Mouse (Mus musculus): Measurements from ENCODE around the gene 1700034J05Rik. TPM values are rescaled to one million over a fixed set of nuclear protein-coding genes. Genes with fewer than 3 reads are reported as not detected.

Gene 1700034J05Rik
- polyA plus RNA-seq, 1 experiment from 2014 or later, result 0.15 TPM

DNA sequence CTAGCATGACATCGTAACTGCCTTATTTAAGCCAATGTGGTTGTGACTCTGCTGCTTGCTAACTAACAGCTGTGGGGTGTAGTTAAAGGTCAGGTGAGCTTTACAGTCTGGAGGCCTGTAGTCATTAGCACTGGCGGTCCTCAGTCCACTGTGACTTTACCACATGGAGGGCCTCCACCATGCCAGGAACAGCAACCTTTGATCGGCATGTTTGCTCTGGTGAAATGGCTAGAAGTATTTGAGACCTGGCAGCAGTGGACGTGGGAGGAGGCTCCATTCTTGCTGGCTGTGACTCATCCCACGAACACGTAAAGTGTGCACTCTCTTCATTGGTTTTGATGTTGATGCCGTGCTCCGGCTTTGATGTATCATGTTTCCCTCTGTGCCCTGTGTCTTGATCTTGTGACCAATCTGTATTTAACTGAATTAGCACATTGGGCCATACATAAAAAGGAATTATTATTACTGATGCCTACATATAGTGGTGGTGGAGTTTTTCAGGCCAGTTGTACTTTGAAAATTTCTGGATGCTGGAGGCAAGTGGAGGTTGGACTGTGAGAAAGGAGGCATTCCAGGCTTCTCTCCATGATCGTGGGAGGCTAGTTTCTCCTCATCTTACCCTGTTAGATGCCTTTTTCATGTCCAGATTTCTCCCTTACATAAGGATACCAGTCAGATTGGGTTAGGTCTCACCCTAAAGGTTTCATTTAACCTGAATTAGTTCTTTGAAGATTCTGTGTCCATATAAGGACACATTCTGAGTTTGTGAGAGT, 5.9 kb upstream of the 1700034J05Rik start:
- no peaks in the 10 kb centered on the region for H3K4me1 ChIP-seq (ENCODE audit: control insufficient read depth, insufficient read depth, low read length)
- H3K4me2 ChIP-seq (ENCODE audit: low read depth), result no peak overlapping the region
- DNase-seq (ENCODE audit: low spot score), result no peak
- H3K4me3 ChIP-seq (ENCODE audit: low read depth, low read length), result no peak overlapping the region
- H3K9ac ChIP-seq (ENCODE audit: low read length), result no peak overlapping the region
- ATAC-seq (ENCODE audit: insufficient read depth, low FRiP score, low TSS enrichment), result no peak
- no peak overlapping the region for H3K27ac ChIP-seq (ENCODE audit: low read depth, low read length)
- no peaks in the 10 kb centered on the region for H3K9me3 ChIP-seq (ENCODE audit: control insufficient read depth, low read length)
- no peaks in the 10 kb centered on the region for H3K27me3 ChIP-seq (ENCODE audit: control insufficient read depth, insufficient read depth, low read length)
- H3K36me3 ChIP-seq (ENCODE audit: control insufficient read depth, insufficient read depth, low read length), result no peaks in the 10 kb centered on the region
- WGBS, result 81% methylated on average over 9 of the region's 9 CpGs

GRCm38 (mm10) chr6:146958694-146959093, 4.5 kb upstream of the 1700034J05Rik start:
- no peak overlapping the region for H3K9ac ChIP-seq (ENCODE audit: low read length)
- H3K9me3 ChIP-seq (ENCODE audit: control insufficient read depth, low read length), result no peaks in the 10 kb centered on the region
- no peaks in the 10 kb centered on the region for H3K4me1 ChIP-seq (ENCODE audit: control insufficient read depth, insufficient read depth, low read length)
- no peaks in the 10 kb centered on the region for H3K27me3 ChIP-seq (ENCODE audit: control insufficient read depth, insufficient read depth, low read length)
- 92% methylated on average over 1 of the region's 1 CpGs for WGBS
- H3K4me2 ChIP-seq (ENCODE audit: low read depth), result no peak overlapping the region
- ATAC-seq (ENCODE audit: insufficient read depth, low FRiP score, low TSS enrichment), result no peak
- no peaks in the 10 kb centered on the region for H3K36me3 ChIP-seq (ENCODE audit: control insufficient read depth, insufficient read depth, low read length)
- no peak for DNase-seq (ENCODE audit: low spot score)
- H3K27ac ChIP-seq (ENCODE audit: low read depth, low read length), result no peak overlapping the region
- H3K4me3 ChIP-seq (ENCODE audit: low read depth, low read length), result no peak overlapping the region

- no peak overlapping the region for H3K9ac ChIP-seq (ENCODE audit: low read length)
Observed at GRCm38 (mm10) chr6:146956961-146957360, 2.7 kb upstream of the 1700034J05Rik start.

DNA sequence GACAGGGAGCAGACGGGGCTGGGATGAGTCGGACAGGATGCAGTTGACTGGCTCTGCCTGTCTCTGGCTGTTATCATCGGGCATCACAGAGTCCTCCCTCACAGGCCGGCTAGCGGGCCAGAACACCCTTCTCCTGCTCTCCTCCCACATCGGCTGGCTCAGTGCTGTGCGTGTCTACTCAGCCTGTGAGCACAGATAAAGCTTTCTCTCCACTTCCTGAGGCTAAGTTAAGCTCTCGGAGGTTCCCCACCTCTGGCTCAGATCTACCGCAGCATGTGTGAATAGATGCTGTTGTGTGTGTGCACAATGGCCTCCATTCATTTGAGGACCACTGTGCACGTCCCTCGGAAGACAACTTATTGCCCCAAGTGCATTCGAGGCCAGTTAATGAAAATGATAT, 1.7 kb upstream of the 1700034J05Rik start:
- WGBS, result 49% methylated on average over 12 of the region's 12 CpGs
- Histone ChIP-seq H3K4me2 (ENCODE audit: low read depth) (no peak overlapping the region), H3K4me3 (ENCODE audit: low read depth, low read length) (no peak overlapping the region), H3K36me3 (ENCODE audit: control insufficient read depth, insufficient read depth, low read length) (no peaks in the 10 kb centered on the region), H3K27me3 (ENCODE audit: control insufficient read depth, insufficient read depth, low read length) (no peaks in the 10 kb centered on the region), H3K9ac (ENCODE audit: low read length) (no peak overlapping the region), H3K9me3 (ENCODE audit: control insufficient read depth, low read length) (no peaks in the 10 kb centered on the region), H3K27ac (ENCODE audit: low read depth, low read length) (no peak overlapping the region), H3K4me1 (ENCODE audit: control insufficient read depth, insufficient read depth, low read length) (no peaks in the 10 kb centered on the region)
- ATAC-seq (ENCODE audit: insufficient read depth, low FRiP score, low TSS enrichment), result no peak
- no peak for DNase-seq (ENCODE audit: low spot score)

More at GRCm38 (mm10) chr6:146956961-146957360, 2.7 kb upstream of the 1700034J05Rik start:
- DNase-seq (ENCODE audit: low spot score) (no peak), ATAC-seq (ENCODE audit: insufficient read depth, low FRiP score, low TSS enrichment) (no peak)
- H3K4me1 ChIP-seq (ENCODE audit: control insufficient read depth, insufficient read depth, low read length), result no peaks in the 10 kb centered on the region
- WGBS, result 97% methylated on average over 1 of the region's 1 CpGs
- no peak overlapping the region for H3K4me2 ChIP-seq (ENCODE audit: low read depth)
- H3K4me3 ChIP-seq (ENCODE audit: low read depth, low read length), result no peak overlapping the region
- H3K27ac ChIP-seq (ENCODE audit: low read depth, low read length), result no peak overlapping the region
- H3K36me3 ChIP-seq (ENCODE audit: control insufficient read depth, insufficient read depth, low read length), result no peaks in the 10 kb centered on the region
- H3K27me3 ChIP-seq (ENCODE audit: control insufficient read depth, insufficient read depth, low read length), result no peaks in the 10 kb centered on the region
- no peaks in the 10 kb centered on the region for H3K9me3 ChIP-seq (ENCODE audit: control insufficient read depth, low read length)

DNA sequence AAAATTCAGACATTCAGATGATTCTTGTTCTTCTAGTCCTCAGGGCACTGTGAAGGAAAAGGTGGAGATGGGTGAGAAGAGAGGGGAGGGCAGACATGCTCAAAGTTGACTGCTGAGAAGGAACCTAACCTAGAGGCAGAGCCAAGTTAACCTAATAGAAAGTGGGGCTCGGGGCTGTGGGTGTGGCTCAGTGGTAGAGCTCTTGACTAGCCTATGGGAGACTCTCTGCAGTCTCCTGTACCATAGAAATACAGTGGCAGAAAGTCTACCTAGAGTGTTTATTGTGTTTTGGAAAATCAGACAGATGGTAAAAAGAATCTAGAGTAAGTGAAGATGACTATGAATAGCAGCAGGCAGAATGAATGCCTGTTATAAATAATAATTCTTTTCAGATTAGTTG, 1.3 kb upstream of the 1700034J05Rik start:
- Histone ChIP-seq H3K4me3 (ENCODE audit: low read depth, low read length) (no peak overlapping the region), H3K4me2 (ENCODE audit: low read depth) (no peak overlapping the region), H3K36me3 (ENCODE audit: control insufficient read depth, insufficient read depth, low read length) (no peaks in the 10 kb centered on the region), H3K4me1 (ENCODE audit: control insufficient read depth, insufficient read depth, low read length) (no peaks in the 10 kb centered on the region), H3K27me3 (ENCODE audit: control insufficient read depth, insufficient read depth, low read length) (no peaks in the 10 kb centered on the region), H3K9me3 (ENCODE audit: control insufficient read depth, low read length) (no peaks in the 10 kb centered on the region), H3K9ac (ENCODE audit: low read length) (no peak overlapping the region), H3K27ac (ENCODE audit: low read depth, low read length) (no peak overlapping the region)
- WGBS, result 71% methylated on average over 1 of the region's 1 CpGs
- DNase-seq (ENCODE audit: low spot score) (no peak), ATAC-seq (ENCODE audit: insufficient read depth, low FRiP score, low TSS enrichment) (no peak)

DNA sequence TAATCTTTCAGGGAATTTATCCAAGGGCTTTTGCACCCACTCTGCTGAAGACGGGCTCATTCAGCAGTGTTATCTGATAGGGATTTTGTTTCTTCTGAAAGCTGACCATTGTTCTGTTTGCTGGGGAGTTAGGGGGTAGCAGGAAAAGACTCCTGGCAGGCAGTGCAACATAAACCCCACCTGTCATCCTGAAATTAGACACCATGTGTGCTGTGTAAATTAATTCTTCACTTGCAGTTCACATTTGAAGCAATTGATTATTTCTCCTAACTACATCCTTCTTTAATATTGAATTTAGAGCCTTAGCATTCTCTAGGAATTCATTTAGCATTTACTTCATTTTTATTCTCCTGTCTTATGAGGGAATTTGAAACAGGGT, 3.8 kb downstream of the 1700034J05Rik start:
- no peak overlapping the region for H3K27ac ChIP-seq (ENCODE audit: low read depth, low read length)
- H3K36me3 ChIP-seq (ENCODE audit: control insufficient read depth, insufficient read depth, low read length), result no peaks in the 10 kb centered on the region
- H3K9ac ChIP-seq (ENCODE audit: low read length), result no peak overlapping the region
- H3K4me3 ChIP-seq (ENCODE audit: low read depth, low read length), result no peak overlapping the region
- no peak for ATAC-seq (ENCODE audit: insufficient read depth, low FRiP score, low TSS enrichment)
- WGBS, result 34% methylated on average over 1 of the region's 1 CpGs
- no peaks in the 10 kb centered on the region for H3K27me3 ChIP-seq (ENCODE audit: control insufficient read depth, insufficient read depth, low read length)
- H3K9me3 ChIP-seq (ENCODE audit: control insufficient read depth, low read length), result no peaks in the 10 kb centered on the region
- DNase-seq (ENCODE audit: low spot score), result no peak
- H3K4me2 ChIP-seq (ENCODE audit: low read depth), result no peak overlapping the region
- H3K4me1 ChIP-seq (ENCODE audit: control insufficient read depth, insufficient read depth, low read length), result no peaks in the 10 kb centered on the region

DNA sequence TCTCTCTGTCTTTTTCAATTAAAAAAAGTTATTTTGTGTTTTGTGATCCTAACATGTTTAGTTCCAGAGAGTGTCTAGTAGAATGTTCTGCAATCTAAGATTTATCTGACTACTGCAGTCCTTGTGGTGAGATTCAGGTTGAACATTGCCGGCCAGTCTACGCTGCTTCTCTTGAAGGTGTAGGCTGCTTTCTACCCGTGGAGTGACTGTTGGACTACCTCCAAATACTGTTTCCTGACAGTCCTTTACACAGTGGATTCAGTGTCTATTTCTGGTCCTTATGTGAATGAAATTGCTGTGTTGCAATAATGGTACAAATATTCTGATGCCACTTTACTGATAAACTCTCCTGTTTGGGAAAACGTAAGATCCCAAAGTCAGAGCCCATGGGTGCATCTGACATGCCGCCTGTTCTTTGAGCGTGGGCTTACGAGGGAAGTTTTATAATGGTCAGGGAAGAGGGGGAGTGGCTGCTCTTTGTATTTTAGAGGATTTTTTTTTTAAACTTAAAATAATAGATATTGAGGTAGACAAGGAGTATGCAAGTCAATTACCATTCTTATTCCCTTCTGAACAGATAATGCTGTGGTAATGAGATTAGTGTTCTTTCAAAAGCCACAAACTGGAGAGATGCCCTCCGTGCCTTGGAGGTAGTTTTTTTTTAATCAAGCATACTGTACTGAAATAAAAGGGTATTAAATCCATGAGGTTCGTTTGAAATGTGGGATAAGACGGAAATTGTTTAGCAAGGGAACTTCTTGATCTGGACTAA, 4.4 kb downstream of the 1700034J05Rik start:
- no peak overlapping the region for H3K9ac ChIP-seq (ENCODE audit: low read length)
- ATAC-seq (ENCODE audit: insufficient read depth, low FRiP score, low TSS enrichment) (no peak), DNase-seq (ENCODE audit: low spot score) (no peak)
- H3K4me3 ChIP-seq (ENCODE audit: low read depth, low read length), result no peak overlapping the region
- WGBS, result 82% methylated on average over 10 of the region's 10 CpGs
- H3K36me3 ChIP-seq (ENCODE audit: control insufficient read depth, insufficient read depth, low read length), result no peaks in the 10 kb centered on the region
- no peaks in the 10 kb centered on the region for H3K9me3 ChIP-seq (ENCODE audit: control insufficient read depth, low read length)
- no peak overlapping the region for H3K27ac ChIP-seq (ENCODE audit: low read depth, low read length)
- no peak overlapping the region for H3K4me2 ChIP-seq (ENCODE audit: low read depth)
- no peaks in the 10 kb centered on the region for H3K27me3 ChIP-seq (ENCODE audit: control insufficient read depth, insufficient read depth, low read length)
- H3K4me1 ChIP-seq (ENCODE audit: control insufficient read depth, insufficient read depth, low read length), result no peaks in the 10 kb centered on the region

DNA sequence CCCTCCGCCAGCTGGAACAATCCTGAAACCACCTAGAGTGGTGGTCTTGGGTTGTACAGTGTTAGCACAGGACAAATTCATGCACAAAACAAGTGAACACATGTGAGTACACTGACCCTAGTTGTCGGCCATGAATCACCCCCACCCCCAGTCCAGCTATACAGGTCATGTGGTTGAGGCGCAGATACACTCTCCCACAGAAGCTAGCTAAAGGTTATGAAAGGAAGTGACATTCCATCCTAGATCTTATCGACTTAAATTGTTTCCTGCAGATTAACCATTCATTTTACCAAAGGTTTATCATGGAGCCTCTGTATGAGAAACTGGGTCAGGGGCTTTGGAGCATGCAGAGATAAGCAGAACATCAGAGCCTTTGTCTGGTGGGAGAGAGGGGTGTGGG, 7.0 kb downstream of the 1700034J05Rik start:
- H3K4me2 ChIP-seq (ENCODE audit: low read depth), result no peak overlapping the region
- no peaks in the 10 kb centered on the region for H3K9me3 ChIP-seq (ENCODE audit: control insufficient read depth, low read length)
- no peaks in the 10 kb centered on the region for H3K27me3 ChIP-seq (ENCODE audit: control insufficient read depth, insufficient read depth, low read length)
- H3K9ac ChIP-seq (ENCODE audit: low read length), result no peak overlapping the region
- H3K36me3 ChIP-seq (ENCODE audit: control insufficient read depth, insufficient read depth, low read length), result no peaks in the 10 kb centered on the region
- H3K4me3 ChIP-seq (ENCODE audit: low read depth, low read length), result no peak overlapping the region
- DNase-seq (ENCODE audit: low spot score) (no peak), ATAC-seq (ENCODE audit: insufficient read depth, low FRiP score, low TSS enrichment) (no peak)
- no peaks in the 10 kb centered on the region for H3K4me1 ChIP-seq (ENCODE audit: control insufficient read depth, insufficient read depth, low read length)
- 91% methylated on average over 4 of the region's 4 CpGs for WGBS
- no peak overlapping the region for H3K27ac ChIP-seq (ENCODE audit: low read depth, low read length)

Data from neural tube, embryonic 11.5 days (tissue).